Mouse (Mus musculus) left cerebral cortex, postnatal 4 days (tissue): ENCODE measurements around the gene Rpl18a. TPM values are rescaled to one million over a fixed set of nuclear protein-coding genes. Genes with fewer than 3 reads are reported as not detected.

ENCODE experiments used
- DNase-seq: peaks from one replicate; pipeline ENCODE4 v3.0.0-alpha.2; 2022
- intact Hi-C: fragments of 180-260 bp; cut with DNase I; formaldehyde crosslinking; loops from one replicate; pipeline ENCODE4 v1.15.1; 2025
- microRNA-seq: library from miRNA; unstranded; fragments of <30 nt; microRNA quantifications from one replicate; pipeline ENCODE4 v1.2.0, GENCODE M21; 2022
- total RNA-seq, 2 experiments: library from RNA; stranded (reverse); gene quantifications; 2 replicates each; pipeline ENCODE4 v1.2.3; 2021

The Rpl18a gene
- total RNA-seq, 2 experiments from 2014 or later: 955 to 1,024 TPM

DNA sequence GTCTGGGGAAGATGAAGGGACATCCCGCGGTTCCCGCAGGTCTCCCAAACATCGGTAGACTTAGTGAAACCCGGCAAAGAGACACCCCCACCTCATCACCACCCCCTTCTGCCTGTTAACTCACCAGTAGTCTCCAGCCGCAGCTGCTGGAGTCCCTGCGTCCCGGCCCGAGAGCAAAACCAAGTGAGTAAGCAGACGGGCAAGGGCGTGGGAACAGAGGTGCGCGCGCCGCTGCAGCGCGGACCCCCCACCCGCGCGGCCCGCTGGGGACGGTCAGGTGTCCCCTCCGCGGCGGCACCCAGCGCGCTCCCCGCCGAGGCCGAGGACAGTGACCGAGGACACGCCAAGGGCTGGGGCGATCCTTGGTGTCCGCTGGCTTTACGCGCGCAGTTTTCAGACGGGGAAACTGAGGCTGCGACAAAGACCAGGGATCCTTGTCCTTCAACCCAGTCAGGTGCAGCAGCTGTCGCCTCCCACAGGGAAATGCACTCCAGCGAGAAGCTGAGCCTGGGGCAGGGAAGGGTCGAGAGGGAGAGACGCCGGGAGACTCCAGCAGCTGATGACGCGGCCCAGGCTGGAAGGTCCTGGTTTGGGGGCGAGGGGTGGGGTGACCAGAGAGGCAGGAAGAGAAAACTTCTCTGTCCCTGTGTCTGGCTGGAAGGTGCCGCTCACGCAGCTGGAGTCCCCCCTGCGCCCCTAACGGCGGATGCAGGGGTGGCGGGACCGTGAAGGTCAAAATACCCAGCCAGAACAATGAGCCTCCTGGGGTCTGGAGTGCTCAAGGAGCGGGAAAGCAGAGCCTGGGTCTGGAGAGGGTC is 34.2 kb downstream of the Rpl18a start, which contains the start of gene Kcnn1:
Kcnn1 (minus strand) TSS at position 435 of the 818 bp plus-strand sequence.
- DNase-seq: no peak
- intact Hi-C loops: no loop called here

DNA sequence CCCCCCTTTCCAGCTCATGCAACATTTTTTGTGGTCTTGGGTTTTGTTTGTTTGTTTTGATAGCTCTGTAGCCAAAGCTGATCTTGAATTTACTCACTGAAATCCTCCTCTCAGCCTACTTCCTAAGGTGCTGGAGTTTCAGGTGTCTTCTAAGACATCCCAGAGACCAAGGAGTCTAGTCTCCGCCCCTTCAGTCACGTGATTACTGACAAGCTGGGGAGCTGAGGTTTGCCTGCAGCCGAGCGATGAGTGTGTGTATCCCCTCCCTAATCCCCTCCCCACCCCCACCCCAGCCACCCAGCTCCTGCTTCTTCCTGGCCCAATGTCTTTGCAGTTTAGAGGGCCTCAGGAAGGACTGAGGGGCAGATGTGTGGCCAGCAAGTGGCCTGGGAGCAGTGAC is 39.7 kb downstream of the Rpl18a start:
- intact Hi-C loops: no loop called here
- DNase-seq: no peak

DNA sequence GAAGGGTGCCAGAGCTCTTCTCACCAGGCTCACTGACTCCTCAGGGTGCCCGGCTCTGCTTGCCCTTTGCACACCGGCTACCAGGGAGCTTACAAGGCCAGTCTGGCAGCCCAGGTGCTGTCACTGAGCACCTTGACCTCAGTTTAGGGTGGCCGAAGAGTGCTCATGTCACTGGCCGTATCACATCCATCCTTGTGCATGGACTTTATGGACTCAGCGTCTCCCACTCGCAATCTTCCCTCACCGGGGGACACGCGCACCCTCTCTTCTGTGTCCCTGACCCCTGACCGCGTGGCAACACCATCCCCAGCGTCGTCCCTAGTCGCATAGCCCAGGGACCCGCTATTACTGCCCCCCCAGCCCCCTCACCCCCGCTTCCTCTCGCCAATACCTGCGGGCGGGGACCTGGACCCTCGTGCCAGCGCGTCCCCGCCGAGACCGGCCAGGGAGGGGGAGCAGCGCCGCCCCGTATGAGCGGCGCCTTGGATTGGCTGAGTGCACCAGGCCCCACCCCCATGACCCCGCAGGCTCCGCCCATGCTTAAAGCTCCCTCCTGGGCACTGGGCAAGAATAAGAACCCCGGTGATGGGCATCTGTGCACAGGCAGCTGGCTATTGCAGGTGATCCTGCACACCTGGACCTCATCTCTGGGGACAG is 40.5 kb downstream of the Rpl18a start:
- intact Hi-C loops: no loop called here
- DNase-seq: peak; percentile 67

DNA sequence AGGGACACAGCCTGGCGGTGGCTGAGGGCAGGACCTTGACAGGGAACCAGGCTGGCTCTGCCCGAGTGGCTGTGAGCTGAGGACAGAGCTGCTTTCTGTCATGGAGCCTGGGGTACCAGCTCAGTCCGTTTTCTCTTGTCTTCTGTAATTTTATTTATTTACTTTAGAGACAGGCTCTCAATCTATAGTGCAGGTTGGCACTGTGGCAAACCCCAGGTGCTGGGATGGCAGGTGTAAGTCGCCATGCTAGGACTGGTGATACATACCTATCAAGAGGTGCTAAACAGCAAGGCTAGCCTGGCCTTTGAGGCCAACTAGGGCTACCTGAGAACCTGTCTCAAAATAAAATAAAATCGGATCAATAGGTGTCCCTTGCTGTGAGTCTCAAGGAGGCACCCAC is 41.2 kb downstream of the Rpl18a start:
- DNase-seq: no peak
- intact Hi-C loops: no loop called here

DNA sequence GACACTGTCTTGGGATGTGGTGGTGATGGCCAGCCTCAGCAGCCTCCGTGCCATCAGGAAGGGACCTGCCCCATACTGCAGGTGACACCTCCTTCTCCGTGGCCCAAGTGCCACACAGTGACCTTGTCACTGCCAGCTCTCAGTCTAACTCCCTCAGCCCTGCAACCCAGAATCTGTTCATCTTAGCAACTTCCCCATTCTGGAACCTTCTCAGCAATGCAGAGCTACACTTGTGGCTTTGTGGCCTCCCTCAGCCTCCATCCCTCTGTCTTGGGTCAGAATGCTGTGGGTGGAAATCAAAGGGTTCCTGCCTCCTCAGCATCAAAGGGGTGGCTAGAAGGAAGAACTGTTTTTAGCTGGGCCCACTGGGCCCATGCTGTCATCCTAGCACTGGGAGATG is 43.3 kb downstream of the Rpl18a start:
- DNase-seq: no peak
- intact Hi-C loops: no loop called here

DNA sequence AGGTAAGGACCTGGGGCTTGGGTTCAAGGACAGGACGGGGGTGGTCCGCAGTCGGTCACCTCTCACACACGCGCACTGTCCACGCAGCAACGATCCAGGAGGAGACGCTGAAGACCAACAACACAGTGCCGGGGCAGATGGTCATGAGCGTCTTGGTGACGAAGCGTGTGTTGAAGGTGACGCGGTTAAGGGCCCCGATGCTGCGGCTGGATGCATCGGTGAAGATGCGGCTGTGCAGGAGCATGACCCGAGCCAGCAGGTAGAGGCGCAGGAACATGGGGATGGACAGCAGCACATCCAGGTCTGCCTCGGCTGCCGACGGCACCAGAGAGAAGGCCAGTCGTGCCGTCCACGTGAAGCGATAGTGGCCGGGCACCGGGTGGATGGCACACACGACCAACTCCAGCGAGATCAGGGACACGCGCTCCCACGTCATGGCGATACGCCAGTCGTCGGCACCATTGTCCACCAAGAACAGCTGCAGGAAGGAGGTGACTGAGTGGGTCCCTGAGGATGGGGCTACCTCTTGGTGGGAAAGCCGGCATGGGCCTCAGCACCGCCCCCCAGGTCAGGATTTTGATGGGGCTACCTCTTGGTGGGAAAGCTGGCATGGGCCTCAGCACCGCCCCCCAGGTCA is 44.5 kb downstream of the Rpl18a start:
- intact Hi-C loops: no loop called here
- DNase-seq: no peak

DNA sequence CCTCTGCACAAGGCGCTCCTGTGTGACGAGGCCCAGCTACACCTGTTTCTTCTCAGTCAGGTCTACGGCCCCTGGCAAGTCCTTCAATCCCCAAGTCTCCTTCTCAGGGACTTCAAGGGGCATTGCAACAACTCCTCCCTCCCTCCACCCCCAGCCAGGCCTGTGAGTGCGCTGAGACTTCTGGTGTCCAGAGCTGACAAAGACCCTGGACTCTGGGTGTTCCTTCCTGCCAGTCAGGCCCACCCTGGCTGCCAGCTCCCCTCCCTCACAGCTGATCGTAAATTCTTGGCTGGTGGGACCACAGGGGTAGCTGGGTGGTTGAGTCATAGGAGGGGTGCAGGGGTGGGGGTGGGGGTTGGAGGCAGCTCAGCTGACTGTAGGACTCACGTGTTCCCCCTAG is 45.4 kb downstream of the Rpl18a start:
- no peak for DNase-seq
- intact Hi-C loops: no loop called here

DNA sequence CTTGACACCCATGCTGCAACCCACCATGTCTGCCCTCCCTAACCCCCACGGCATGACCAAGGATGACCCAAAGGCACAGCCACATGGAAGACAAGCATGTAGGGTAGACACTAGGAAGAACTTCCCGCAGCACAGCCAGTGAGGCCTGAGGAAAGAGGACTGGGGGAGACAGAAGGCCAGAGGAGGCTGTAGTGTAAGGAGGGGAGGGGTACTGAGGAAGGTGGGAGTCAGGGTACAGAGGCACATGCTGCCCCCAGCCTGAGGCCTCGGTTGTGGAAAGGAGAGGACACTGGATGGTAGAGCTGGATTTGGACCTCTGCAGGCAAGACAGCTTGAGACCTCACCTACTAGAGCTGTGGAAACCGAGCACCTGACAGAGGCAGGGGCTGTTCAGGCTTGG is 46.3 kb downstream of the Rpl18a start:
- intact Hi-C loops: no loop called here

DNA sequence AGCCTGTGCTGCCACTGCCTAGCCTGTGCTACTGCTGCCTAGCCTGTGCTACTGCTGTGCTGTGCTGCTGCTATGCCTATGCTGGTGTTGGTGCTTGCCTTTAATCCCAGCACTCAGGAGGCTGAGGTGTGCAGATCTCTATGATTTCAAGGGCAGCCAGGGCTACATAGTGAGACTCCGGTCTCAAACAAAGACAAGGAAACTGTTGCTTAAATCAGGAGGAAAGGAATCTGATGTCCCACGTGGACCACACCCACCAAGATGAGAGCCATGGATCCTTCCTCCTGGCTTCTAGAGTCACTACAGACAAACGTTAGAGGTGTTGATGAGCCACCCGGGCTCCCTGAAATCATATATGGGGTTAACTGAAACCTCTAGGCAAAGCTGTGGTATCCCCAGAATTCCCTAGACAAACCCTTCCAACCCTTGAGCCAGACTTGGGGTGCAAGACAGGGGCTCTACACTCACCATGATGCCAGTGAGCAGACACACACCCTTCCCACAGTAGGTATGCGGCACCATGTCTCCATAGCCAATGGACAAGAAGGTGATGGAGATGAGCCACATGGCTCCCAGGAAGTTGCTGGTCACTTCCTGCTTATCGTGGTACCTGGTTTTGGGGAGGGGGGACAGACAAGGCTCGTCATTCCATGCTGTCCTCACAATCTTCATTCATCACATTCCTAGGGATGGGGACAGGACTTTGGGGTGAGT is 46.9 kb downstream of the Rpl18a start:
- intact Hi-C loops: no loop called here
- DNase-seq: no peak

More for the DNA sequence above, 46.3 kb downstream of the Rpl18a start:
- no peak for DNase-seq

DNA sequence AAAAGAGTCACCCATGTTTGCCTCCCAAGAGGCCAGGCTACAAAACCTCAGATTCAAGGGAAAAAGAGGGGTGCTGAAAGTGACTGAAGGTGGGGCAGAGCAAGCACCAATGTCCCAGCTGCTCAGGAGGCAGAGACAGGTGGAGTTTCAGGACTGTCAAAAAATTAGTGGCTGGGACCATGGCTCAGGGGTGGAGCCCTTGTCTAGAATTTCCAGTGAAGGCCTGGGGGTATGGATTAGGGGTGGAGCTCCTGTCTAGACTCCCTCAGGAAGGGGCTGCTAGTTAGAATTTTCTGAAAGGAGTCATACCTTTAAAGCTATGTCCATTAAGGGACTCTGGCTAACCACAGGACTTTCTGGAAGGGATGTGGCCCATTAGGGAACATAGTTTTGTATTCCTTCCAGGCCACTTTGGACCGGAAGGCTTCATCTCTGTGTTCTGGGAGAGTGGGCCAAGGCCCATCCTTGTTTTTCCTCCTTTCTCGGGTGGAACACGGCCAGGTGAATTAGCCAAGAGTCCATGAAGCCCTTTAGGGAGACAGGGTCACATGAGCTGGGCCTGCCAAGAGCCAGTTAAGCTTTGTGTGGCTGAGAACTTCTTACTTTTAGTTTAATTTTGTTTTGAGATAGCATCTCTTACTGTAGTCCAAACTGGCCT is 47.8 kb downstream of the Rpl18a start:
- intact Hi-C loops: no loop called here
- DNase-seq: no peak

DNA sequence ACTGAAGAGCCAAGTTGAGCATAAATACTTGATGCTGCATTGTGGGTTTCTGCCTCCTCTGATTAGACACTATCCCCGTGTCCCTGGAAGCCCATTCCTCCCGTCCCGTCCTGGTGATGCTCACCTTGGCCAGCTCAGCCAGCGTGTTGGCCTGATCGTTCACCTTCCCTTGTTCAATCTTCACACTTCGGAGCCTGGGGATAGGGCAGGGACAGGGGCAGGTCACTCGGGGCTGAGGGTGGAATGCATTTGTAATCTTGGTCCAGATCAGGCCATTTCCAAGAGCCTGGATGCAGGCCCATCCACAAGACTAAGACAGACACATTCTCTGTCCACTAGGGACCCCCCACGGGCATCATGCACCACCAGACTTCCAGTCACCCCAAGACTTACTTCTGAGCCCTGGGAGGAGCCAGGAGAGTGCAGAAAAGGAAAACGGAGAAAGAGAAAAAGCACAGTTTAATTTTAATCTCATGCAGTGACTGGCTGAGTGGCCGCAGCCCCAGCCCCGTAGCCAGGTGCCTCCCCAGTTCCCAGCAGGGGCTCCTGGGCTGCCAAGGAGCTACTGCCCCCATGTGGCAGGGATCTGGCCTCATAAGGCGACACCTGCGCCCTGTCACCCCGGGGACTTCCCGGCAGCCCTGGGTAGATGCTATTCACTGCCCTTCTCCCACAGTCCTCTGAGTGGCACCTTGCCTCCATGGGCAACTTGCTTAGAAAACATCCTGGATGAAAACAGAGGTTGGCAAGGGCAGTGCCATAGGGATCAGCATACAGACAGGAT is 50.6 kb downstream of the Rpl18a start:
- intact Hi-C loops: no loop called here
- no peak for DNase-seq

DNA sequence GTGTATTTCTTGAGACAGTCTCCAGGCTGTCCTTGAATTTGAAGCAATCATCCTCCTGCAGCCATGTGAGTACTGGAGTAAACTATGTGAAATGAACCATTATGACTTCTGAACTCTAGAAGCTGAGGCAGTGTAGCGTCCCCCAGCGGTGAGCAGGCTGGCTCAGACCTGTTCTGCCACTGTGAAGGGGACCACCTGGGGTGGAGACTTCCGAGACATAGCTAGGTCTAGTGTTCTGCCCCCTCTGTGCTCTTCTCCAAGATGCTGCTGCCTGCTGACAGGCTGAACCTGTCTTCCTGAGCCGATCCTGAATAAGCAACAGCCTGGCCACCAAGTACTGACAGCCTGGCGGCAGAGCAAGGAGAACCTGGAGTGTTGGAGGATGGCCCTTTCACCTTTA is 52.1 kb downstream of the Rpl18a start:
- no peak for DNase-seq
- intact Hi-C loops: no loop called here

Small RNA genes within 50 kb of the gene (microRNA-seq; reads per million reads assigned to microRNA genes)
- gene Mir1969 (27.4 reads per million, percentile 38 among the genes with 10 or more reads in this experiment), gene Mir7067 (2.1 reads per million)

Other genes starting within 250 kb of the Rpl18a start
- 10 to 100 TPM; 29.7 to 30.5 TPM for gene Pgpep1, start 237.0 kb downstream of the Rpl18a start, total RNA-seq
- gene Lsm4, start 224.2 kb downstream of the Rpl18a start, total RNA-seq: 10 to 100 TPM; 85.2 to 93.7 TPM
- 100 to 1,000 TPM; 146 to 158 TPM for gene Jund, start 198.5 kb downstream of the Rpl18a start, total RNA-seq
- under 1 TPM; 0.40 to 0.50 TPM for gene Iqcn, start 194.0 kb downstream of the Rpl18a start, total RNA-seq
- not detected for gene Gm3336, start 178.9 kb downstream of the Rpl18a start, total RNA-seq
- under 1 TPM; 0.56 to 0.66 TPM for gene Pde4c, start 173.7 kb downstream of the Rpl18a start, total RNA-seq
- gene Rab3a, start 142.7 kb downstream of the Rpl18a start, total RNA-seq: 100 to 1,000 TPM; 414 to 476 TPM
- gene Mpv17l2, start 136.5 kb downstream of the Rpl18a start, total RNA-seq: 10 to 100 TPM; 31.7 to 32.6 TPM
- gene Pik3r2, start 120.7 kb downstream of the Rpl18a start, total RNA-seq: 100 to 1,000 TPM; 187 to 198 TPM
- gene Mast3, start 92.4 kb downstream of the Rpl18a start, total RNA-seq: 10 to 100 TPM; 78.2 to 86.3 TPM
- under 1 TPM; 0.20 to 0.22 TPM for gene Il12rb1, start 89.0 kb downstream of the Rpl18a start, total RNA-seq
- gene Arrdc2, start 57.7 kb downstream of the Rpl18a start, total RNA-seq: 10 to 100 TPM; 13.0 to 14.9 TPM
- gene Kcnn1, start 34.2 kb downstream of the Rpl18a start, total RNA-seq: 10 to 100 TPM; 29.6 to 48.2 TPM
- gene Ccdc124, start 23.5 kb downstream of the Rpl18a start, total RNA-seq: 10 to 100 TPM; 86.2 to 89.3 TPM
- gene Slc5a5, start 4.7 kb downstream of the Rpl18a start, total RNA-seq: 1 to 10 TPM; 4.4 to 4.5 TPM
- 10 to 100 TPM; 79.8 to 84.0 TPM for gene Map1s, start 8.5 kb upstream of the Rpl18a start, total RNA-seq